Mouse (Mus musculus): ENCODE measurements around the gene Smarca1. TPM values are rescaled to one million over a fixed set of nuclear protein-coding genes. Genes with fewer than 3 reads are reported as not detected.
A peak's percentile ranks its signal among the peaks of the same experiment; 100 is the strongest.

The Smarca1 gene
- polyA plus RNA-seq, 2 experiments = 1.8 to 4.5 TPM

- Histone ChIP-seq H3K9ac (replicated peaks) (peak within 1 kb of the TSS; percentile 74), H3K27ac (no peak within 1 kb of the TSS), H3K4me1 (replicated peaks; ENCODE audit: control insufficient read depth in 2 of 2, insufficient read depth in 2 of 2, low read length in 1 of 2) (peaks cover 0 to 3% of the 10 kb centered on the region in 2 experiments; a peak in 2 of 4 replicates), H3K27me3 (ENCODE audit: control insufficient read depth, insufficient read depth, low read length) (no peaks in the 10 kb centered on the region), H3K4me2 (ENCODE audit: low read depth) (peak within 1 kb of the TSS; percentile 62), H3K36me3 (replicated peaks; ENCODE audit: control insufficient read depth, insufficient read depth, low read depth) (no peaks in the 10 kb centered on the region), H3K4me3 (ENCODE audit: insufficient read depth in 1 of 2, low read depth in 2 of 2, low read length in 2 of 2) (peak within 1 kb of the TSS; percentile 72 to 88), H3K9me3 (ENCODE audit: control insufficient read depth, low read length) (no peaks in the 10 kb centered on the region)
- DNase-seq (ENCODE audit: low read depth in 3 of 3, low spot score in 3 of 3) (peak in 2 of 3 experiments; percentile 29 to 44), ATAC-seq (ENCODE audit: insufficient read depth) (peak; percentile 87)
- 16% methylated on average over 17 of the region's 35 CpGs for WGBS (ENCODE audit: insufficient replicate concordance)
- TF ChIP-seq CTCF (IDR thresholded peaks at IDR 0.05; ENCODE audit: low read depth) (peak; percentile 88), EP300 (IDR thresholded peaks at IDR 0.05; ENCODE audit: low read depth) (no peak)
Observed at GRCm38 (mm10) chrX:47912306-47912792, 19.6 kb upstream of the Smarca1 start, which contains the start of gene Ocrl. TSS of gene Ocrl (plus strand) at chrX:47912387.

GRCm38 (mm10) chrX:47891907-47892430 lies 805 bp downstream of the Smarca1 start:
- peaks cover 7% of the 10 kb centered on the region for H3K27me3 ChIP-seq (ENCODE audit: control insufficient read depth, insufficient read depth, low read length)
- H3K4me3 ChIP-seq (ENCODE audit: insufficient read depth in 1 of 2, low read depth in 2 of 2, low read length in 2 of 2) = peak overlapping the region; percentile 41 to 49
- no peaks in the 10 kb centered on the region for H3K36me3 ChIP-seq (replicated peaks; ENCODE audit: control insufficient read depth, insufficient read depth, low read depth)
- H3K4me2 ChIP-seq (ENCODE audit: low read depth) = peak overlapping the region; percentile 37; the same call in 1 of the 2 replicates
- DNase-seq (ENCODE audit: low read depth in 3 of 3, low spot score in 3 of 3) (no peak), ATAC-seq (ENCODE audit: insufficient read depth) (no peak)
- no peak overlapping the region for H3K9ac ChIP-seq (replicated peaks)
- H3K4me1 ChIP-seq (replicated peaks; ENCODE audit: control insufficient read depth in 2 of 2, insufficient read depth in 2 of 2, low read length in 1 of 2) = no peaks in the 10 kb centered on the region
- 10% methylated on average over 29 of the region's 36 CpGs for WGBS (ENCODE audit: insufficient replicate concordance)
- H3K27ac ChIP-seq = no peak overlapping the region
- H3K9me3 ChIP-seq (ENCODE audit: control insufficient read depth, low read length) = no peaks in the 10 kb centered on the region
- TF ChIP-seq EP300 (IDR thresholded peaks at IDR 0.05; ENCODE audit: low read depth) (no peak), CTCF (IDR thresholded peaks at IDR 0.05; ENCODE audit: low read depth) (no peak)

- no peak overlapping the region for H3K27ac ChIP-seq
- no peak overlapping the region for H3K9ac ChIP-seq (replicated peaks)
- peaks cover 7% of the 10 kb centered on the region for H3K27me3 ChIP-seq (ENCODE audit: control insufficient read depth, insufficient read depth, low read length)
- H3K4me2 ChIP-seq (ENCODE audit: low read depth) = peak overlapping the region; percentile 11; the same call in 1 of the 2 replicates
- ATAC-seq (ENCODE audit: insufficient read depth) = no peak
- no peaks in the 10 kb centered on the region for H3K36me3 ChIP-seq (replicated peaks; ENCODE audit: control insufficient read depth, insufficient read depth, low read depth)
- H3K9me3 ChIP-seq (ENCODE audit: control insufficient read depth, low read length) = no peaks in the 10 kb centered on the region
- H3K4me3 ChIP-seq (ENCODE audit: insufficient read depth in 1 of 2, low read depth in 2 of 2, low read length in 2 of 2) = peak overlapping the region; percentile 40 to 41
- no peaks in the 10 kb centered on the region for H3K4me1 ChIP-seq (replicated peaks; ENCODE audit: control insufficient read depth in 2 of 2, insufficient read depth in 2 of 2, low read length in 1 of 2)
- TF ChIP-seq EP300 (IDR thresholded peaks at IDR 0.05; ENCODE audit: low read depth) (no peak), CTCF (IDR thresholded peaks at IDR 0.05; ENCODE audit: low read depth) (no peak)
- WGBS (ENCODE audit: insufficient replicate concordance) = 12% methylated on average over 10 of the region's 12 CpGs
- no peak for DNase-seq (ENCODE audit: low read depth in 3 of 3, low spot score in 3 of 3)
Observed at GRCm38 (mm10) chrX:47891243-47891906, 1.4 kb downstream of the Smarca1 start.

- WGBS (ENCODE audit: insufficient replicate concordance) = 58% methylated on average over 2 of the region's 2 CpGs
- no peaks in the 10 kb centered on the region for H3K4me1 ChIP-seq (replicated peaks; ENCODE audit: control insufficient read depth in 2 of 2, insufficient read depth in 2 of 2, low read length in 1 of 2)
- DNase-seq (ENCODE audit: low read depth in 3 of 3, low spot score in 3 of 3) = no peak
Observed at GRCm38 (mm10) chrX:47887401-47887800, 5.4 kb downstream of the Smarca1 start.

GRCm38 (mm10) chrX:47882813-47883212 lies 10.0 kb downstream of the Smarca1 start:
- H3K4me3 ChIP-seq (ENCODE audit: insufficient read depth in 1 of 2, low read depth in 2 of 2, low read length in 2 of 2) = no peak overlapping the region
- 69% methylated on average over 6 of the region's 6 CpGs for WGBS (ENCODE audit: insufficient replicate concordance)
- H3K27me3 ChIP-seq (ENCODE audit: control insufficient read depth, insufficient read depth, low read length) = no peaks in the 10 kb centered on the region
- H3K4me1 ChIP-seq (replicated peaks; ENCODE audit: control insufficient read depth in 2 of 2, insufficient read depth in 2 of 2, low read length in 1 of 2) = no peaks in the 10 kb centered on the region
- no peak for TF ChIP-seq EP300 (IDR thresholded peaks at IDR 0.05; ENCODE audit: low read depth)
- H3K4me2 ChIP-seq (ENCODE audit: low read depth) = no peak overlapping the region
- no peak overlapping the region for H3K9ac ChIP-seq (replicated peaks)
- ATAC-seq (ENCODE audit: insufficient read depth) (no peak), DNase-seq (ENCODE audit: low read depth in 3 of 3, low spot score in 3 of 3) (no peak)
- H3K9me3 ChIP-seq (ENCODE audit: control insufficient read depth, low read length) = no peaks in the 10 kb centered on the region
- no peak overlapping the region for H3K27ac ChIP-seq
- H3K36me3 ChIP-seq (replicated peaks; ENCODE audit: control insufficient read depth, insufficient read depth, low read depth) = no peaks in the 10 kb centered on the region

More at GRCm38 (mm10) chrX:47887401-47887800, 5.4 kb downstream of the Smarca1 start:
- H3K4me3 ChIP-seq (ENCODE audit: insufficient read depth in 1 of 2, low read depth in 2 of 2, low read length in 2 of 2) = no peak overlapping the region
- no peaks in the 10 kb centered on the region for H3K36me3 ChIP-seq (replicated peaks; ENCODE audit: control insufficient read depth, insufficient read depth, low read depth)
- no peak overlapping the region for H3K9ac ChIP-seq (replicated peaks)
- no peak overlapping the region for H3K4me2 ChIP-seq (ENCODE audit: low read depth)
- no peak for TF ChIP-seq CTCF (IDR thresholded peaks at IDR 0.05; ENCODE audit: low read depth)
- no peak for TF ChIP-seq EP300 (IDR thresholded peaks at IDR 0.05; ENCODE audit: low read depth)
- H3K9me3 ChIP-seq (ENCODE audit: control insufficient read depth, low read length) = no peaks in the 10 kb centered on the region
- H3K27ac ChIP-seq = no peak overlapping the region
- H3K27me3 ChIP-seq (ENCODE audit: control insufficient read depth, insufficient read depth, low read length) = peaks cover 5% of the 10 kb centered on the region; the same call in 1 of the 2 replicates
- no peak for ATAC-seq (ENCODE audit: insufficient read depth)
